Mouse (Mus musculus) liver, embryonic 15.5 days (tissue): ENCODE measurements around the gene Ankrd33. TPM values are rescaled to one million over a fixed set of nuclear protein-coding genes. Genes with fewer than 3 reads are reported as not detected.

ENCODE experiments used
- ATAC-seq: fragments of 200-750 bp; cut with Nextera tagmentation; 2 replicates; pipeline ENCODE4 v1.8.0; 2017; ENCODE audit warnings: moderate number of reproducible peaks, mild to moderate bottlenecking, moderate library complexity; ENCODE audit not compliant: insufficient read depth
- H3K27ac ChIP-seq: fragments of 300-500 bp; sonication (generic); replicated peaks from 2 replicates; pipeline ENCODE4 v1.5.1; 2015; ENCODE audit warnings: mild to moderate bottlenecking, inconsistent platforms
- H3K27me3 ChIP-seq: fragments of 300-500 bp; sonication (generic); 2 replicates; pipeline ENCODE4 v1.6.1; 2015; ENCODE audit warnings: mild to moderate bottlenecking, inconsistent platforms
- H3K36me3 ChIP-seq: fragments of 300-500 bp; sonication (generic); replicated peaks from 2 replicates; pipeline ENCODE4 v1.6.1; 2015; ENCODE audit warnings: moderate library complexity, mild to moderate bottlenecking, inconsistent platforms
- H3K4me1 ChIP-seq: fragments of 300-500 bp; sonication (generic); replicated peaks from 2 replicates; pipeline ENCODE4 v1.6.1; 2015; ENCODE audit warnings: inconsistent platforms
- H3K4me2 ChIP-seq: fragments of 300-500 bp; sonication (generic); 2 replicates; pipeline ENCODE4 v1.6.1; 2015; ENCODE audit warnings: moderate library complexity, mild to moderate bottlenecking, inconsistent platforms
- H3K4me3 ChIP-seq: fragments of 300-500 bp; sonication (generic); replicated peaks from 2 replicates; pipeline ENCODE4 v1.5.1; 2015; ENCODE audit warnings: mild to moderate bottlenecking, inconsistent platforms
- H3K9ac ChIP-seq: fragments of 300-500 bp; sonication (generic); 2 replicates; pipeline ENCODE4 v1.6.1; 2015; ENCODE audit warnings: moderate library complexity, mild to moderate bottlenecking, inconsistent platforms
- H3K9me3 ChIP-seq: fragments of 300-500 bp; sonication (generic); replicated peaks from 2 replicates; pipeline ENCODE4 v1.6.1; 2016; ENCODE audit warnings: inconsistent platforms
- WGBS: fragments of 180-500 bp; shearing (Covaris S2); methylation state at CpG from one replicate; pipeline ENCODE4 v1.1.7; 2015; ENCODE audit warnings: mixed read lengths; ENCODE audit not compliant: insufficient replicate concordance; 5-methylcytosine and 5-hydroxymethylcytosine counted together
- polyA plus RNA-seq: library from polyadenylated mRNA; unstranded; fragments of >200 nt; fragmentation: Nextera tagmentation; extraction: Ambion mirVana; gene quantifications from 2 replicates; pipeline ENCODE4 v1.2.1, GENCODE M21; 2015

The Ankrd33 gene
- polyA plus RNA-seq, 1 experiment from 2014 or later = not detected

- Histone ChIP-seq H3K9me3 (no peaks in the 10 kb centered on the region), H3K27me3 (peaks cover 62% of the 10 kb centered on the region), H3K36me3 (no peaks in the 10 kb centered on the region), H3K4me1 (no peaks in the 10 kb centered on the region), H3K4me2 (no peak overlapping the region), H3K4me3 (no peak overlapping the region), H3K27ac (no peak overlapping the region), H3K9ac (no peak overlapping the region)
- WGBS = 69% methylated on average over 12 of the region's 12 CpGs
- no peak for ATAC-seq
These were observed 11.5 kb downstream of the Ankrd33 start for GRCm38 (mm10) chr15:101126876-101127544.

DNA sequence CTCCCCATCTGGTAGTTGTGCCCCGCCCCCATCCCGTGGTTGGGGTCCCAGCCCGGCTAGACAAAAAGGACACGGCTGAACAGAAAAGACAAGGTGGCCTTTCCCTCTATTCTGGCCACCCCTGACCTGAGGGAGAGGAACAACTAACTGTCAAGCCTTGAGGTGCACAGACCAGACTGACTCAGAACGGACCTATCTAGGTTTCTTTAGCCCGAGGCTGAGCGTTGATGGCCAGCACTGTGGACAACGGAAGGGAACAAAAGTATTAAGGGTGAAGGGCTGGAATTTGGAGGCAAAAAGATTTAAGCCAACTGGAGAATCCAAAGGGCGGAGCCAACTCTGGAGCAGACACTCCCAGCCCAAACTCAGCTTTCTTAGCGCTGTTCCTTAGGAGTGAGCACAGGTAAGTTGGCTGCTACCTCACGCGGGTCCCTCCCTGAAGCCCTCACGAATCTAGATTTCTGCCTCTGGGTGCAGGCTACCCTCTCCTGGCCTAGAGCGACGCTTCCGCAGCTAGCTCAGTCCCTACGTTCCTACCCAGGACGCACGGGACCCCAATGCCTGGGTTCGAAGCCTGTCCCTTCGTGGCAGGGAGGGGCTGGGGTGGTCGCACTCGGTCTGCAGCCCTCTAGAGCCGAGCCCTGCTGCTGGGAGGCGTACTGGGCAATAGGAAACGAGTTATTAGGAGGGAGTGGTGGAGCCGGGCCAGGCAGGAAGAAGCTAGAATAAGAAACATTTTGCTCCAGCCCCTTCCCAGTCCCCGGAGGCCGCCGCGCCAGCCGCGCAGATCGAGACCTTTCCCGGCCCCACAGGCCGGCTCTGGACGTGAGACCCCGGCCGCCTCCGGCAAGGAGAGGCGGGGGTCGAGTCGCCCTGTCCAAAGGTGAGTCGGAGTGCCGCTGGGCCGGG is 12.9 kb downstream of the Ankrd33 start, which contains the start of gene Acvrl1:
Gene Acvrl1 (plus strand): TSS at position 342 of the 909 bp plus-strand sequence.
- no peak for ATAC-seq

GRCm38 (mm10) chr15:101129412-101129811 is 13.9 kb downstream of the Ankrd33 start:
- peak overlapping the region; percentile 51; the same call in 1 of the 2 replicates for H3K4me2 ChIP-seq
- H3K4me3 ChIP-seq = peak overlapping the region; percentile 29
- H3K4me1 ChIP-seq = no peaks in the 10 kb centered on the region
- 22% methylated on average over 5 of the region's 5 CpGs for WGBS
- peaks cover 82% of the 10 kb centered on the region for H3K27me3 ChIP-seq
- no peak overlapping the region for H3K27ac ChIP-seq
- ATAC-seq = no peak
- no peaks in the 10 kb centered on the region for H3K36me3 ChIP-seq
- no peak overlapping the region for H3K9ac ChIP-seq
- no peaks in the 10 kb centered on the region for H3K9me3 ChIP-seq

More for the DNA sequence above, 12.9 kb downstream of the Ankrd33 start, which contains the start of gene Acvrl1:
- no peaks in the 10 kb centered on the region for H3K4me1 ChIP-seq
- no peak within 1 kb of the TSS for H3K9ac ChIP-seq
- peak within 1 kb of the TSS; percentile 51 for H3K4me2 ChIP-seq
- no peak within 1 kb of the TSS for H3K27ac ChIP-seq
- H3K9me3 ChIP-seq = no peaks in the 10 kb centered on the region
- H3K4me3 ChIP-seq = peak within 1 kb of the TSS; percentile 29
- H3K36me3 ChIP-seq = no peaks in the 10 kb centered on the region
- H3K27me3 ChIP-seq = peaks cover 76% of the 10 kb centered on the region
- WGBS = 4% methylated on average over 46 of the region's 46 CpGs

DNA sequence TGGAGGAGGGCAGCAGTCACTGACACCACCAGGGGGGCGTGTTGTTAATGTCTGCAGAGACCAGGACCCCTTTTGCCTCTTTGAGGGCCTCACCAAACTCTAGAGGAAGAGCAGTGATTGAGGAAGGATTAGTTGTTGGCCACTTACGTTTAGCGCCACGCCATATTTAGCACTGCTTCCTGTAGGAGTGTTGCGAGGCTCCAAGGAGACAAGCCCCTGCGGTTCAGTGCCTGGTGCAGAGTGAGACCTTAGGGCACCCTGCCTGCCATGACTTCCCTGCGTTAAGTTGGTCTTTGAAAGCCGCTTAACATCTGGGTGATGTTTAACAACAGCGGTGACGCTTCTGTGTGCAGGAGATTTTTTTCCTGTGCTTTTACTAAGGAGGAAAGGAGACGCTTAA is 15.9 kb downstream of the Ankrd33 start:
- 16% methylated on average over 11 of the region's 11 CpGs for WGBS
- Histone ChIP-seq H3K9ac (no peak overlapping the region), H3K36me3 (no peaks in the 10 kb centered on the region), H3K9me3 (no peaks in the 10 kb centered on the region), H3K27ac (no peak overlapping the region), H3K4me3 (no peak overlapping the region), H3K27me3 (peaks cover 89% of the 10 kb centered on the region), H3K4me1 (no peaks in the 10 kb centered on the region), H3K4me2 (no peak overlapping the region)
- no peak for ATAC-seq

GRCm38 (mm10) chr15:101132041-101132440 is 16.5 kb downstream of the Ankrd33 start:
- Histone ChIP-seq H3K4me3 (no peak overlapping the region), H3K27me3 (peaks cover 84% of the 10 kb centered on the region), H3K36me3 (no peaks in the 10 kb centered on the region), H3K9ac (no peak overlapping the region), H3K27ac (no peak overlapping the region), H3K4me2 (no peak overlapping the region), H3K4me1 (no peaks in the 10 kb centered on the region), H3K9me3 (no peaks in the 10 kb centered on the region)
- WGBS = 48% methylated on average over 6 of the region's 6 CpGs
- ATAC-seq = no peak

GRCm38 (mm10) chr15:101132761-101133160 is 17.2 kb downstream of the Ankrd33 start:
- H3K9me3 ChIP-seq = no peaks in the 10 kb centered on the region
- ATAC-seq = no peak
- H3K9ac ChIP-seq = no peak overlapping the region
- no peak overlapping the region for H3K27ac ChIP-seq
- no peaks in the 10 kb centered on the region for H3K4me1 ChIP-seq
- no peaks in the 10 kb centered on the region for H3K36me3 ChIP-seq
- WGBS = 34% methylated on average over 6 of the region's 6 CpGs
- H3K4me3 ChIP-seq = no peak overlapping the region
- no peak overlapping the region for H3K4me2 ChIP-seq
- H3K27me3 ChIP-seq = peaks cover 82% of the 10 kb centered on the region

DNA sequence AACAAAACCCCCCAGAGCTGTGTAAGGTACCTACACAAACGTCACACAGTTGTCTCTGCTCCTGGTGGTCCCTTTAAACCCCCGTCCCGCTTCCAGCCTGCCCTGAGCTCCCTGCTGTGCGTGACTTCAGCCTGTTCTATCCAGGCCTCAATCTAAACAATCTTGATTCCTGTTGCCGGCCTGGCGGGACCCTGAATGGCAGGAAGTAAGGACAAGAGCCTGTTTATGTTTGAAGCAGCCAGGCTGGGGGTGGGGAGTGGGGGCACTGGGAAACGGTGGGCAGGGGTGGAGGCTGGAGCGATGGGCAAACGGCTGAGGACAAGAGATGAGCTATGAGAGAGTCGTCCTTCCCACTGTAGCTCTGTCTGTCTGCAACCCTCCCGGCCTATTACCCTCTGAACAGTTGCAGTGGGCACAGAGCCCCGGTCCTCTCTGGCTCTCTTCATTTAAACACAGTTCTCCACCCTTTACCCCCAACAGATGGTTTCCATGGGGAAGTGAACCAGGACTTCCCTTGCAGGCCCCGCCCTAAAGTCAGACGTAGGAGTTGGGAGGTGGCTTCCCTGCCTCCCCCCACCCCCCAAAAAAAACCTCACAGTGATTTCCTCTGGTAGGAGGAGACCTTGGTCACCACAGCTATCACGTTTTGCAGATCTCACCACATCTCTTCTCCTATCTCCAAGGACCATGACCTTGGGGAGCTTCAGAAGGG is 18.6 kb downstream of the Ankrd33 start:
- Histone ChIP-seq H3K9ac (no peak overlapping the region), H3K27me3 (peaks cover 70% of the 10 kb centered on the region), H3K9me3 (no peaks in the 10 kb centered on the region), H3K27ac (no peak overlapping the region), H3K36me3 (no peaks in the 10 kb centered on the region), H3K4me3 (no peak overlapping the region), H3K4me1 (0 out of 2 replicates have a peak, but pooled peaks cover 1% of the 10 kb centered on the region), H3K4me2 (no peak overlapping the region; the same call in 1 of the 2 replicates)
- no peak for ATAC-seq
- 18% methylated on average over 15 of the region's 15 CpGs for WGBS

GRCm38 (mm10) chr15:101135405-101135804 is 19.9 kb downstream of the Ankrd33 start:
- no peak overlapping the region for H3K4me3 ChIP-seq
- H3K36me3 ChIP-seq = no peaks in the 10 kb centered on the region
- H3K4me2 ChIP-seq = no peak overlapping the region
- whole genome bisulfite sequencing = 40% methylated on average over 8 of the region's 8 CpGs
- H3K27ac ChIP-seq = no peak overlapping the region
- peaks cover 14% of the 10 kb centered on the region for H3K4me1 ChIP-seq
- H3K27me3 ChIP-seq = peaks cover 63% of the 10 kb centered on the region
- ATAC-seq = no peak
- H3K9me3 ChIP-seq = no peaks in the 10 kb centered on the region
- H3K9ac ChIP-seq = no peak overlapping the region

- no peak overlapping the region for H3K4me3 ChIP-seq
- WGBS = 68% methylated on average over 11 of the region's 11 CpGs
- peaks cover 46% of the 10 kb centered on the region for H3K27me3 ChIP-seq
- peaks cover 23% of the 10 kb centered on the region for H3K4me1 ChIP-seq
- no peaks in the 10 kb centered on the region for H3K9me3 ChIP-seq
- ATAC-seq = no peak
- H3K4me2 ChIP-seq = no peak overlapping the region
- no peaks in the 10 kb centered on the region for H3K36me3 ChIP-seq
- H3K9ac ChIP-seq = no peak overlapping the region
- no peak overlapping the region for H3K27ac ChIP-seq
These were observed 21.9 kb downstream of the Ankrd33 start for GRCm38 (mm10) chr15:101137455-101137854.

GRCm38 (mm10) chr15:101138675-101139074 is 23.1 kb downstream of the Ankrd33 start:
- no peak overlapping the region for H3K4me3 ChIP-seq
- H3K36me3 ChIP-seq = no peaks in the 10 kb centered on the region
- peaks cover 37% of the 10 kb centered on the region for H3K27me3 ChIP-seq
- H3K9me3 ChIP-seq = no peaks in the 10 kb centered on the region
- H3K9ac ChIP-seq = no peak overlapping the region
- peaks cover 29% of the 10 kb centered on the region for H3K4me1 ChIP-seq
- 66% methylated on average over 3 of the region's 3 CpGs for WGBS
- H3K4me2 ChIP-seq = no peak overlapping the region
- no peak overlapping the region for H3K27ac ChIP-seq
- no peak for ATAC-seq

DNA sequence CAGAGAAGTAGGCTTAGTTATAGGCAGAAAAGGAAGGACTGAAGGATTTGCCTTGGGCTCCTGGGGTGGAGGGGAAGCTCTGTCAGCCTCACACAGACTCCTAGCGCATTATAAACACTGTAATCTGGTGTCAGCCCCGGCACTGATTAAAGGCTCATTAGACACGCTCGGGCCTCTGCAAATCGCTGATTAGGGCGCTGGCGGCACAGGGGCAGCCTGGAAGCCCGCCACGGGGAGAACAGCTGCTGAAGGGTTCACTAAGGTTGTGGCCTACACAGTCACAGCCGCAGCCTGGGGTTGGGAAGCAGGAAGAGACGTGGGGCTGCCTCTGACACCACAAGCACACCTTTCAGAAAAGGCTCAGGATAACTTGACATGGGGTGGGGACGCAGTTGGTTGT is 24.3 kb downstream of the Ankrd33 start:
- H3K36me3 ChIP-seq = no peaks in the 10 kb centered on the region
- peaks cover 28% of the 10 kb centered on the region for H3K27me3 ChIP-seq
- H3K4me3 ChIP-seq = no peak overlapping the region
- H3K4me2 ChIP-seq = no peak overlapping the region
- H3K9ac ChIP-seq = no peak overlapping the region
- no peaks in the 10 kb centered on the region for H3K9me3 ChIP-seq
- no peak overlapping the region for H3K27ac ChIP-seq
- WGBS = 16% methylated on average over 12 of the region's 12 CpGs
- peak; percentile 13; the same call in 1 of the 2 replicates for ATAC-seq
- H3K4me1 ChIP-seq = peaks cover 37% of the 10 kb centered on the region
